Mouse (Mus musculus): Measurements from ENCODE around the gene Zfp791.

GRCm38 (mm10) chr8:85151624-85152023 lies 28.7 kb upstream of the Zfp791 start, which contains the start of gene Cks1brt:
- TF ChIP-seq CTCF (IDR thresholded peaks at IDR 0.05; ENCODE audit: low read depth, low read length) (no peak), GATA1 (IDR thresholded peaks at IDR 0.05; ENCODE audit: borderline replicate concordance, low read length) (no peak), POLR2AphosphoS5 (IDR thresholded peaks at IDR 0.05; ENCODE audit: insufficient replicate concordance, low read depth, low read length) (no peak), TAL1 (conservative IDR thresholded peaks at IDR 0.05; ENCODE audit: low read depth, low read length) (no peak)

Data from G1E (cell line).